Mouse (Mus musculus) kidney, embryonic 14.5 days (tissue): ENCODE measurements around the gene Scaf11. TPM values are rescaled to one million over a fixed set of nuclear protein-coding genes. Genes with fewer than 3 reads are reported as not detected.
A peak's percentile ranks its signal among the peaks of the same experiment; 100 is the strongest.

Source experiments
- ATAC-seq: fragments of 200-750 bp; cut with Nextera tagmentation; 2 replicates; pipeline ENCODE4 v1.8.0; 2017; ENCODE audit warnings: moderate number of reproducible peaks, mild to moderate bottlenecking, moderate TSS enrichment, moderate library complexity; ENCODE audit not compliant: low FRiP score, low TSS enrichment
- H3K27ac ChIP-seq: fragments of 300-500 bp; sonication (generic); 2 replicates; pipeline ENCODE4 v1.5.1; 2014; ENCODE audit warnings: low read depth, mild to moderate bottlenecking, low read length, moderate library complexity, mixed read lengths
- H3K27me3 ChIP-seq: fragments of 300-500 bp; sonication (generic); 2 replicates; pipeline ENCODE4 v1.6.1; 2014; ENCODE audit warnings: mild to moderate bottlenecking, low read length; ENCODE audit not compliant: control insufficient read depth, insufficient read depth
- H3K36me3 ChIP-seq: fragments of 300-500 bp; sonication (generic); 2 replicates; pipeline ENCODE4 v1.6.1; 2014; ENCODE audit warnings: low read length, mixed read lengths; ENCODE audit not compliant: control insufficient read depth, insufficient read depth
- H3K4me1 ChIP-seq: fragments of 300-500 bp; sonication (generic); 2 replicates; pipeline ENCODE4 v1.6.1; 2014; ENCODE audit warnings: low read length, mixed read lengths; ENCODE audit not compliant: control insufficient read depth, insufficient read depth
- H3K4me2 ChIP-seq: fragments of 300-500 bp; sonication (generic); replicated peaks from 2 replicates; pipeline ENCODE4 v1.6.1; 2014; ENCODE audit warnings: low read depth, mild to moderate bottlenecking, low read length
- H3K4me3 ChIP-seq: fragments of 300-500 bp; sonication (generic); 2 replicates; pipeline ENCODE4 v1.5.1; 2014; ENCODE audit warnings: mild to moderate bottlenecking, low read length
- H3K9ac ChIP-seq: fragments of 300-500 bp; sonication (generic); 2 replicates; pipeline ENCODE4 v1.6.1; 2014; ENCODE audit warnings: low read depth, mild to moderate bottlenecking, low read length, moderate library complexity
- H3K9me3 ChIP-seq: fragments of 300-500 bp; sonication (generic); 2 replicates; pipeline ENCODE4 v1.6.1; 2016; ENCODE audit warnings: low read length; ENCODE audit not compliant: control insufficient read depth
- WGBS: fragments of 180-500 bp; shearing (Covaris S2); extraction: QIAGEN DNeasy Blood & Tissue Kit; methylation state at CpG from one replicate; pipeline ENCODE4 v1.1.7; 2014; 5-methylcytosine and 5-hydroxymethylcytosine counted together
- polyA plus RNA-seq: library from polyadenylated mRNA; unstranded; fragments of >200 nt; fragmentation: Nextera tagmentation; extraction: Ambion mirVana; gene quantifications from 2 replicates; pipeline ENCODE4 v1.2.1, GENCODE M21; 2014

Scaf11 gene
- polyA plus RNA-seq, 1 experiment from 2014 or later: 115 TPM

- Histone ChIP-seq H3K4me3 (no peak overlapping the region), H3K9ac (no peak overlapping the region), H3K27me3 (no peaks in the 10 kb centered on the region), H3K36me3 (no peaks in the 10 kb centered on the region), H3K9me3 (no peaks in the 10 kb centered on the region), H3K4me2 (no peak overlapping the region), H3K4me1 (no peaks in the 10 kb centered on the region), H3K27ac (no peak overlapping the region)
- ATAC-seq: no peak
- 87% methylated on average over 2 of the region's 2 CpGs for WGBS
Observed at GRCm38 (mm10) chr15:96468316-96468715, 7.7 kb upstream of the Scaf11 start.

GRCm38 (mm10) chr15:96467844-96468243 lies 7.2 kb upstream of the Scaf11 start:
- Histone ChIP-seq H3K36me3 (no peaks in the 10 kb centered on the region), H3K4me1 (no peaks in the 10 kb centered on the region), H3K9ac (no peak overlapping the region), H3K4me2 (no peak overlapping the region), H3K27ac (no peak overlapping the region), H3K27me3 (no peaks in the 10 kb centered on the region), H3K4me3 (no peak overlapping the region), H3K9me3 (no peaks in the 10 kb centered on the region)
- WGBS: 78% methylated on average over 5 of the region's 5 CpGs
- ATAC-seq: no peak

GRCm38 (mm10) chr15:96466362-96466903 lies 5.8 kb upstream of the Scaf11 start:
- Histone ChIP-seq H3K9me3 (no peaks in the 10 kb centered on the region), H3K36me3 (no peaks in the 10 kb centered on the region), H3K27ac (no peak overlapping the region), H3K4me1 (peaks cover 7% of the 10 kb centered on the region), H3K27me3 (no peaks in the 10 kb centered on the region), H3K4me3 (no peak overlapping the region), H3K4me2 (no peak overlapping the region), H3K9ac (no peak overlapping the region)
- 91% methylated on average over 13 of the region's 13 CpGs for WGBS
- ATAC-seq: no peak

GRCm38 (mm10) chr15:96465076-96465475 lies 4.4 kb upstream of the Scaf11 start:
- ATAC-seq: no peak
- no peak overlapping the region for H3K27ac ChIP-seq
- peaks cover 7% of the 10 kb centered on the region for H3K4me1 ChIP-seq
- no peak overlapping the region for H3K4me2 ChIP-seq
- no peak overlapping the region for H3K4me3 ChIP-seq
- no peaks in the 10 kb centered on the region for H3K27me3 ChIP-seq
- 80% methylated on average over 11 of the region's 11 CpGs for WGBS
- no peaks in the 10 kb centered on the region for H3K9me3 ChIP-seq
- H3K9ac ChIP-seq: no peak overlapping the region
- H3K36me3 ChIP-seq: no peaks in the 10 kb centered on the region

GRCm38 (mm10) chr15:96463821-96464220 lies 3.2 kb upstream of the Scaf11 start:
- WGBS: 97% methylated on average over 15 of the region's 15 CpGs
- Histone ChIP-seq H3K9me3 (no peaks in the 10 kb centered on the region), H3K4me3 (no peak overlapping the region), H3K4me1 (peaks cover 9% of the 10 kb centered on the region), H3K4me2 (no peak overlapping the region), H3K9ac (no peak overlapping the region), H3K36me3 (no peaks in the 10 kb centered on the region), H3K27me3 (no peaks in the 10 kb centered on the region), H3K27ac (no peak overlapping the region)
- ATAC-seq: no peak

GRCm38 (mm10) chr15:96462611-96463010 lies 2.0 kb upstream of the Scaf11 start:
- Histone ChIP-seq H3K4me1 (peaks cover 16% of the 10 kb centered on the region), H3K9ac (no peak overlapping the region), H3K27me3 (no peaks in the 10 kb centered on the region), H3K4me2 (no peak overlapping the region), H3K4me3 (no peak overlapping the region), H3K9me3 (no peaks in the 10 kb centered on the region), H3K36me3 (peaks cover 6% of the 10 kb centered on the region; the same call in 1 of the 2 replicates), H3K27ac (no peak overlapping the region)
- ATAC-seq: no peak
- whole genome bisulfite sequencing: 87% methylated on average over 3 of the region's 3 CpGs

GRCm38 (mm10) chr15:96461541-96462512 lies 1.2 kb upstream of the Scaf11 start:
- Histone ChIP-seq H3K4me1 (peaks cover 16% of the 10 kb centered on the region), H3K9ac (peak overlapping the region; percentile 80), H3K27ac (peak overlapping the region; percentile 96), H3K4me3 (peak overlapping the region; percentile 72), H3K9me3 (no peaks in the 10 kb centered on the region), H3K27me3 (no peaks in the 10 kb centered on the region), H3K36me3 (peaks cover 6% of the 10 kb centered on the region; the same call in 1 of the 2 replicates), H3K4me2 (peak overlapping the region; percentile 95)
- ATAC-seq: peak; percentile 28; the same call in 1 of the 2 replicates
- WGBS: 9% methylated on average over 22 of the region's 22 CpGs

- H3K4me1 ChIP-seq: peaks cover 26% of the 10 kb centered on the region
- H3K9ac ChIP-seq: peak overlapping the region; percentile 99
- 1% methylated on average over 27 of the region's 50 CpGs for WGBS
- H3K27ac ChIP-seq: peak overlapping the region; percentile 99
- no peaks in the 10 kb centered on the region for H3K27me3 ChIP-seq
- peak overlapping the region; percentile 64 for H3K4me2 ChIP-seq
- peaks cover 6% of the 10 kb centered on the region; the same call in 1 of the 2 replicates for H3K36me3 ChIP-seq
- ATAC-seq: no peak
- no peaks in the 10 kb centered on the region for H3K9me3 ChIP-seq
- peak overlapping the region; percentile 87 for H3K4me3 ChIP-seq
Observed at GRCm38 (mm10) chr15:96460451-96460729, 253 bp downstream of the Scaf11 start.
